Mouse (Mus musculus): ENCODE data around the gene Cntnap2. TPM values are rescaled to one million over a fixed set of nuclear protein-coding genes. Genes with fewer than 3 reads are reported as not detected.

The Cntnap2 gene
- polyA plus RNA-seq, 1 experiment from 2014 or later: 48.2 TPM

DNA sequence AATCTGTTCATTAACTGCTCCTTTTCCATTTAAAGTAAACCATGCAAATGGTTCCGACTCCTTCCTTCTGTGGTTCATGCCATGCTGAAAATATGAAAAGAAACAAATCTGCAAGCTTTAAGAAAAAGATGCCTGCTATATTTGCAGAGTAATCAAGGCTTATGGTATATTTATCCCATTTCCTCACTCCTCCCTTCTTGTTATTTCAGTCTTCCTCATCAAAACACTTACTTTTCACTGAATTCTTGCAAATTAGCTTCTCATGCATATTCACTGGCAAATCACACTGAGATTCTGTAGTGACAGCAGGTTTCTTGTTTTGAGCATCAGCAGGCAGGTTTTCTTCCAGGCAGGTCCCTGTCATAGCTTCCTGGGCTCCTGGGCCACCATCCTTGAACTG, 396.3 kb downstream of the Cntnap2 start:
- no peak for ATAC-seq
- Histone ChIP-seq H3K4me1 (ENCODE audit: control insufficient read depth, insufficient read depth, low read depth, low read length) (no peaks in the 10 kb centered on the region), H3K9me3 (ENCODE audit: control insufficient read depth, low read length) (no peaks in the 10 kb centered on the region), H3K27me3 (replicated peaks; ENCODE audit: control insufficient read depth, insufficient read depth, low read length) (no peaks in the 10 kb centered on the region), H3K4me3 (ENCODE audit: low read length) (no peak overlapping the region), H3K27ac (ENCODE audit: low read depth, low read length) (no peak overlapping the region), H3K4me2 (ENCODE audit: low read length) (no peak overlapping the region), H3K36me3 (ENCODE audit: control insufficient read depth, insufficient read depth, low read length) (no peaks in the 10 kb centered on the region), H3K9ac (ENCODE audit: low read depth, low read length) (no peak overlapping the region)
- 94% methylated on average over 1 of the region's 1 CpGs for WGBS

- Histone ChIP-seq H3K9me3 (ENCODE audit: control insufficient read depth, low read length) (no peaks in the 10 kb centered on the region), H3K27me3 (replicated peaks; ENCODE audit: control insufficient read depth, insufficient read depth, low read length) (no peaks in the 10 kb centered on the region), H3K4me1 (ENCODE audit: control insufficient read depth, insufficient read depth, low read depth, low read length) (no peaks in the 10 kb centered on the region), H3K36me3 (ENCODE audit: control insufficient read depth, insufficient read depth, low read length) (no peaks in the 10 kb centered on the region), H3K4me2 (ENCODE audit: low read length) (no peak overlapping the region), H3K9ac (ENCODE audit: low read depth, low read length) (no peak overlapping the region), H3K27ac (ENCODE audit: low read depth, low read length) (no peak overlapping the region), H3K4me3 (ENCODE audit: low read length) (no peak overlapping the region)
- WGBS: 76% methylated on average over 3 of the region's 3 CpGs
- no peak for ATAC-seq
These were observed 459.1 kb downstream of the Cntnap2 start for GRCm38 (mm10) chr6:45518221-45518620.

DNA sequence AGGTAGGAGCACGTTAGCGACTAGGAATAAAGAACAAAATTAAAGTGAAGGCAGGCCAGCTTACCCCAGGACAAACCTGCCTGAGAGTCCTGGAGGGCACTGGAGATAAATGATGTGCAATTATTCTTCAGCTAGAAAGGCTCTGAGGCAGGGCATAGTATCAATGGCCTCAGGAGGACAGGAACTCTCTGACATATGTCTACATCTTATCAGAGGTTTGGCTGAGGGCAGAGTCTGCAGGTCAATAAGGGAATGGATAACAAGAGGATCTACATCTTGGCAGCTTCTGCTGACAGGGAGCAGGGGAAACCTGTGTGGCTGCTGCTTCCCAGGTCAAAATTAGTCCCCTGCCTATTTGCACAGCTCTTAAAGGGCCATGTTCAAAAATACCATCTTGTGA, 477.8 kb downstream of the Cntnap2 start:
- Histone ChIP-seq H3K4me2 (ENCODE audit: low read length) (no peak overlapping the region), H3K4me1 (ENCODE audit: control insufficient read depth, insufficient read depth, low read depth, low read length) (0 out of 2 replicates have a peak, but pooled peaks cover 3% of the 10 kb centered on the region), H3K9me3 (ENCODE audit: control insufficient read depth, low read length) (no peaks in the 10 kb centered on the region), H3K9ac (ENCODE audit: low read depth, low read length) (no peak overlapping the region), H3K36me3 (ENCODE audit: control insufficient read depth, insufficient read depth, low read length) (no peaks in the 10 kb centered on the region), H3K27ac (ENCODE audit: low read depth, low read length) (no peak overlapping the region), H3K27me3 (replicated peaks; ENCODE audit: control insufficient read depth, insufficient read depth, low read length) (no peaks in the 10 kb centered on the region), H3K4me3 (ENCODE audit: low read length) (no peak overlapping the region)
- WGBS: 48% methylated on average over 2 of the region's 2 CpGs
- 0 out of 2 replicates have a peak, but pooled peaks have one; percentile 34 for ATAC-seq

DNA sequence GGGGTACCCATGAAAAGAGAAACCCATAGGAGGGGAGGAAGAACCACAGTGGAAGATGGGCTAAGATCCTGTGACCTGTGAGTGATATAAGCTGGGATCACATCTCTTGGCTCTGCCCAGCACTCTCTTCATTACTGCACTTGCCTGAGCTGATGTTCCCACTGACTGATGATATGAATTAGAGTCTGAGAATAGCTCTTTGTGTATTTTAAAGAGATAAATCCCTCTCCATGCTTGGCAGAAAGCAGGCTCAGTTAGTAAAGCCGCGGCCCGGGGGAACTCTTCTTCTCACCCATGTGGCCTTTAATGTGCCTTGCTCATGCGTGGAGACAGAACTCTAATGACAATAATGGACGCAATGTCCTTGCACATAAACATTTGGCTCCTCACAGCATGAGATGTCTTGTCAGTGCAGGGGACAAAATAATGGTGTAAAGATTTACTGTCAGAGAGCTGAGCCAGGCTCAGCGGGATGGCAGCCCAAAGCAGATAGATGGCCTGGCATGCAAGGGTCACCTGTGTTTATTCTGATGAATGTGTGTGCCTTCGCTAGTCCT, 485.2 kb downstream of the Cntnap2 start:
- H3K4me1 ChIP-seq (ENCODE audit: control insufficient read depth, insufficient read depth, low read depth, low read length): peaks cover 4% of the 10 kb centered on the region
- WGBS: 17% methylated on average over 7 of the region's 7 CpGs
- no peaks in the 10 kb centered on the region for H3K36me3 ChIP-seq (ENCODE audit: control insufficient read depth, insufficient read depth, low read length)
- no peak overlapping the region; the same call in 1 of the 2 replicates for H3K27ac ChIP-seq (ENCODE audit: low read depth, low read length)
- H3K27me3 ChIP-seq (replicated peaks; ENCODE audit: control insufficient read depth, insufficient read depth, low read length): no peaks in the 10 kb centered on the region
- H3K4me3 ChIP-seq (ENCODE audit: low read length): no peak overlapping the region
- H3K4me2 ChIP-seq (ENCODE audit: low read length): no peak overlapping the region
- H3K9ac ChIP-seq (ENCODE audit: low read depth, low read length): no peak overlapping the region
- ATAC-seq: peak; percentile 79
- H3K9me3 ChIP-seq (ENCODE audit: control insufficient read depth, low read length): no peaks in the 10 kb centered on the region

DNA sequence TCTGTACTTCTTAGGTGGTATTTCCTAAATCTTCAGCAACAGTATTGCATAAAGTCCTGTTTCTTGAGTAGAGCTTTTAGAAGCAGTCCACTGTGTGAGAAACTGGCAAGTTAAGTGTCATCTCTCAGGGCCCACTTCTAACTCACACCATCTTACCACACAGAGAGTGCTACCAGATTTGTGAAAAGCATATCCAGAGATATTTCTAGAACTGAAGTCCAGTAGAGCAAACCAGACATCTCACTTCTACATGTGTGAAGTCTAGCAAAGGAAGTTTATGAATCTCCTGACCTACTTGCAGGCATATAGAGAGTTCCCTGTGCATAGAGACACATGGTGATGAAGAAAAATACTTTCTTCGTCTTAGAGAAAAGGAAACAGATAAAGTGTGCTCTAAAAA, 500.6 kb downstream of the Cntnap2 start:
- Histone ChIP-seq H3K4me1 (ENCODE audit: control insufficient read depth, insufficient read depth, low read depth, low read length) (no peaks in the 10 kb centered on the region), H3K4me2 (ENCODE audit: low read length) (no peak overlapping the region), H3K36me3 (ENCODE audit: control insufficient read depth, insufficient read depth, low read length) (no peaks in the 10 kb centered on the region), H3K27me3 (replicated peaks; ENCODE audit: control insufficient read depth, insufficient read depth, low read length) (no peaks in the 10 kb centered on the region), H3K9ac (ENCODE audit: low read depth, low read length) (no peak overlapping the region), H3K4me3 (ENCODE audit: low read length) (no peak overlapping the region), H3K9me3 (ENCODE audit: control insufficient read depth, low read length) (no peaks in the 10 kb centered on the region), H3K27ac (ENCODE audit: low read depth, low read length) (no peak overlapping the region)
- ATAC-seq: no peak
- 91% methylated on average over 1 of the region's 1 CpGs for WGBS

DNA sequence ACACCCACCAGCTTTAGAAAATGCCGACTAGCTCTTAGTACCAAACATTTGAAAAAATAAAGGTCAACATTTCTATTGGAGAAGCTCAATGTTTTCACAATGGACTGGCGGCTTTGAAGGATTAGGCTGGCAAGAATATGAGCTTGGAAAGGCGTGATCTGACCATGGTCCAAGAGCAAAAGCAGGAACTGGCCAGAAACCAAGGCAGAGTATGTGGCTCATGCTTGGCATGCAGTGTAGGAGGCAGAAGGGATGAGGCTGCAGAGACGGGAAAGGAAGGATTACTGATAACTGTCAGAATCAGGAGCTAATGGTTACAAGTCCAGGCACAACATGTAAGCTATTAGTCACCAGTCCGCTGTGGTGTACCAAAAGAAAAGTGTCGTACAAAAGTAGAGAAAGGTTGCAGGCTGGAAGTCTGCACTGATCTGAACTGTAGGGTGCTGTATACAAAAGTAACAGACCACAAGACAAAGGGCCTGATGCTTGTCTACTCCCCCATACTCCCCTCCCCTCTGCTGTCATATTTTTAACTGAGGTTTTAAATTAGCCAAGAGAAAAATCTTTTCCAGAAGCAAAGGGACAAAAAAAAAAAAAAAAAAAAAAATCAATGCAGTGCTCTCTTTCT, 525.4 kb downstream of the Cntnap2 start:
- no peak overlapping the region for H3K4me3 ChIP-seq (ENCODE audit: low read length)
- no peak overlapping the region for H3K4me2 ChIP-seq (ENCODE audit: low read length)
- 68% methylated on average over 6 of the region's 6 CpGs for WGBS
- no peaks in the 10 kb centered on the region for H3K27me3 ChIP-seq (replicated peaks; ENCODE audit: control insufficient read depth, insufficient read depth, low read length)
- H3K9me3 ChIP-seq (ENCODE audit: control insufficient read depth, low read length): no peaks in the 10 kb centered on the region
- H3K4me1 ChIP-seq (ENCODE audit: control insufficient read depth, insufficient read depth, low read depth, low read length): no peaks in the 10 kb centered on the region
- ATAC-seq: peak; percentile 68; the same call in 1 of the 2 replicates
- H3K9ac ChIP-seq (ENCODE audit: low read depth, low read length): no peak overlapping the region
- H3K27ac ChIP-seq (ENCODE audit: low read depth, low read length): no peak overlapping the region
- H3K36me3 ChIP-seq (ENCODE audit: control insufficient read depth, insufficient read depth, low read length): no peaks in the 10 kb centered on the region

GRCm38 (mm10) chr6:45589084-45589483, 529.9 kb downstream of the Cntnap2 start:
- no peak for ATAC-seq
- H3K27ac ChIP-seq (ENCODE audit: low read depth, low read length): no peak overlapping the region
- no peak overlapping the region for H3K9ac ChIP-seq (ENCODE audit: low read depth, low read length)
- H3K9me3 ChIP-seq (ENCODE audit: control insufficient read depth, low read length): no peaks in the 10 kb centered on the region
- no peaks in the 10 kb centered on the region for H3K27me3 ChIP-seq (replicated peaks; ENCODE audit: control insufficient read depth, insufficient read depth, low read length)
- no peaks in the 10 kb centered on the region for H3K36me3 ChIP-seq (ENCODE audit: control insufficient read depth, insufficient read depth, low read length)
- no peak overlapping the region for H3K4me2 ChIP-seq (ENCODE audit: low read length)
- H3K4me3 ChIP-seq (ENCODE audit: low read length): no peak overlapping the region
- no peaks in the 10 kb centered on the region for H3K4me1 ChIP-seq (ENCODE audit: control insufficient read depth, insufficient read depth, low read depth, low read length)

DNA sequence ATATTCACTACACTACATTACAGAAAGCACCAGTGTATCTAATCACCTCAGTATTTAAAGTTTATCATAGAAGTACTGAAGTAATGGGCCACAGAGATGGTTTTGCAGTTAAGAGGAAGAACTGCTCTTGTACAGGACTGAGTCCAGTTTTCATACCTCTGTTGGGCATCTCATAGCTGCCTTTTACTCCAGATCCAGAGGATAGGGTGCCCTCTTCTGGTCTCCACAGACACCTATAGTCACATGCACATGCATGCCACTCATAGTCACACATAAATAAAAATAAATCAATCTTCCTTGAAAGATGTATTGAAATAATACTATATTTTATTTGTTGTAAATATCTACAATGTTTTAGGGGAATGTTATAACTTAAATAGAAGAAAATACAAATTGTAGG, 587.9 kb downstream of the Cntnap2 start:
- Histone ChIP-seq H3K4me3 (ENCODE audit: low read length) (no peak overlapping the region), H3K36me3 (ENCODE audit: control insufficient read depth, insufficient read depth, low read length) (no peaks in the 10 kb centered on the region), H3K27me3 (replicated peaks; ENCODE audit: control insufficient read depth, insufficient read depth, low read length) (no peaks in the 10 kb centered on the region), H3K27ac (ENCODE audit: low read depth, low read length) (no peak overlapping the region), H3K9me3 (ENCODE audit: control insufficient read depth, low read length) (no peaks in the 10 kb centered on the region), H3K4me1 (ENCODE audit: control insufficient read depth, insufficient read depth, low read depth, low read length) (no peaks in the 10 kb centered on the region), H3K9ac (ENCODE audit: low read depth, low read length) (no peak overlapping the region), H3K4me2 (ENCODE audit: low read length) (no peak overlapping the region)
- no peak for ATAC-seq

- no peak overlapping the region for H3K4me2 ChIP-seq (ENCODE audit: low read length)
- 95% methylated on average over 2 of the region's 2 CpGs for WGBS
- H3K27me3 ChIP-seq (replicated peaks; ENCODE audit: control insufficient read depth, insufficient read depth, low read length): no peaks in the 10 kb centered on the region
- no peaks in the 10 kb centered on the region for H3K36me3 ChIP-seq (ENCODE audit: control insufficient read depth, insufficient read depth, low read length)
- H3K27ac ChIP-seq (ENCODE audit: low read depth, low read length): no peak overlapping the region
- no peaks in the 10 kb centered on the region for H3K4me1 ChIP-seq (ENCODE audit: control insufficient read depth, insufficient read depth, low read depth, low read length)
- H3K9me3 ChIP-seq (ENCODE audit: control insufficient read depth, low read length): no peaks in the 10 kb centered on the region
- no peak overlapping the region for H3K4me3 ChIP-seq (ENCODE audit: low read length)
- ATAC-seq: no peak
- no peak overlapping the region for H3K9ac ChIP-seq (ENCODE audit: low read depth, low read length)
These were observed 589.3 kb downstream of the Cntnap2 start for GRCm38 (mm10) chr6:45648419-45648818.

All from hindbrain, embryonic 16.5 days (tissue).